Mouse (Mus musculus) forebrain, embryonic 12.5 days (tissue): ENCODE data around the gene Hoxa2. TPM values are rescaled to one million over a fixed set of nuclear protein-coding genes. Genes with fewer than 3 reads are reported as not detected.

Experiments used
- ATAC-seq: fragments of 200-750 bp; cut with Nextera tagmentation; 2 replicates; pipeline ENCODE4 v1.8.0; 2017; ENCODE audit warnings: moderate TSS enrichment; ENCODE audit not compliant: low FRiP score
- H3K27ac ChIP-seq: fragments of 300-500 bp; sonication (generic); 2 replicates; pipeline ENCODE4 v1.5.1; 2016; ENCODE audit warnings: mild to moderate bottlenecking
- H3K27me3 ChIP-seq: fragments of 300-500 bp; sonication (generic); 2 replicates; pipeline ENCODE4 v1.6.1; 2016; ENCODE audit warnings: mild to moderate bottlenecking
- H3K36me3 ChIP-seq: fragments of 300-500 bp; sonication (generic); replicated peaks from 2 replicates; pipeline ENCODE4 v1.6.1; 2016; ENCODE audit warnings: mild to moderate bottlenecking
- H3K4me1 ChIP-seq: fragments of 300-500 bp; sonication (generic); 2 replicates; pipeline ENCODE4 v1.6.1; 2016
- H3K4me2 ChIP-seq: fragments of 300-500 bp; sonication (generic); 2 replicates; pipeline ENCODE4 v1.6.1; 2016; ENCODE audit warnings: mild to moderate bottlenecking, moderate library complexity
- H3K4me3 ChIP-seq: fragments of 300-500 bp; sonication (generic); replicated peaks from 2 replicates; pipeline ENCODE4 v1.5.1; 2016; ENCODE audit warnings: mild to moderate bottlenecking
- H3K9ac ChIP-seq: fragments of 300-500 bp; sonication (generic); 2 replicates; pipeline ENCODE4 v1.6.1; 2016; ENCODE audit warnings: mild to moderate bottlenecking
- H3K9me3 ChIP-seq: fragments of 300-500 bp; sonication (generic); 2 replicates; pipeline ENCODE4 v1.6.1; 2016
- WGBS: fragments of 180-500 bp; shearing (Covaris S2); methylation state at CpG from one replicate; pipeline ENCODE4 v1.1.7; 2016; 5-methylcytosine and 5-hydroxymethylcytosine counted together
- polyA plus RNA-seq: library from polyadenylated mRNA; unstranded; fragments of >200 nt; fragmentation: Nextera tagmentation; extraction: Ambion mirVana; gene quantifications from 2 replicates; pipeline ENCODE4 v1.2.1, GENCODE M21; 2016

The Hoxa2 gene
- polyA plus RNA-seq, 1 experiment from 2014 or later: not detected

- ATAC-seq: no peak
- no peak overlapping the region for H3K4me3 ChIP-seq
- no peak overlapping the region for H3K9ac ChIP-seq
- H3K9me3 ChIP-seq: no peaks in the 10 kb centered on the region
- WGBS: 1% methylated on average over 4 of the region's 4 CpGs
- peaks cover 95% of the 10 kb centered on the region for H3K27me3 ChIP-seq
- no peaks in the 10 kb centered on the region; the same call in 1 of the 2 replicates for H3K4me1 ChIP-seq
- no peak overlapping the region for H3K4me2 ChIP-seq
- no peak overlapping the region for H3K27ac ChIP-seq
- no peaks in the 10 kb centered on the region for H3K36me3 ChIP-seq
These were observed 1.9 kb upstream of the Hoxa2 start for GRCm38 (mm10) chr6:52166431-52167077.

GRCm38 (mm10) chr6:52165441-52166370, 1.1 kb upstream of the Hoxa2 start:
- Histone ChIP-seq H3K4me3 (no peak overlapping the region), H3K27ac (no peak overlapping the region), H3K9me3 (no peaks in the 10 kb centered on the region), H3K36me3 (no peaks in the 10 kb centered on the region), H3K4me1 (no peaks in the 10 kb centered on the region; the same call in 1 of the 2 replicates), H3K4me2 (no peak overlapping the region), H3K27me3 (peaks cover 94% of the 10 kb centered on the region), H3K9ac (no peak overlapping the region)
- under 1% methylated on average over 28 of the region's 28 CpGs for WGBS
- ATAC-seq: no peak

- Histone ChIP-seq H3K27ac (no peak overlapping the region), H3K4me3 (no peak overlapping the region), H3K36me3 (no peaks in the 10 kb centered on the region), H3K27me3 (peaks cover 95% of the 10 kb centered on the region), H3K9ac (no peak overlapping the region), H3K9me3 (no peaks in the 10 kb centered on the region), H3K4me2 (no peak overlapping the region), H3K4me1 (peaks cover 3% of the 10 kb centered on the region)
- under 1% methylated on average over 39 of the region's 39 CpGs for WGBS
- ATAC-seq: no peak
These were observed 493 bp downstream of the Hoxa2 start for GRCm38 (mm10) chr6:52164051-52164625.

- H3K27ac ChIP-seq: no peak overlapping the region
- ATAC-seq: no peak
- H3K4me1 ChIP-seq: peaks cover 9% of the 10 kb centered on the region
- H3K27me3 ChIP-seq: peaks cover 97% of the 10 kb centered on the region
- no peak overlapping the region for H3K4me3 ChIP-seq
- under 1% methylated on average over 17 of the region's 17 CpGs for WGBS
- H3K4me2 ChIP-seq: no peak overlapping the region
- no peaks in the 10 kb centered on the region for H3K36me3 ChIP-seq
- no peaks in the 10 kb centered on the region for H3K9me3 ChIP-seq
- no peak overlapping the region for H3K9ac ChIP-seq
These were observed 1.1 kb downstream of the Hoxa2 start for GRCm38 (mm10) chr6:52163366-52164031.

GRCm38 (mm10) chr6:52162611-52163365, 1.8 kb downstream of the Hoxa2 start:
- Histone ChIP-seq H3K4me2 (no peak overlapping the region), H3K27ac (no peak overlapping the region), H3K27me3 (peaks cover 97% of the 10 kb centered on the region), H3K4me1 (peaks cover 16% of the 10 kb centered on the region), H3K36me3 (no peaks in the 10 kb centered on the region), H3K9me3 (no peaks in the 10 kb centered on the region), H3K4me3 (no peak overlapping the region), H3K9ac (no peak overlapping the region)
- no peak for ATAC-seq
- WGBS: under 1% methylated on average over 14 of the region's 14 CpGs

GRCm38 (mm10) chr6:52162093-52162380, 2.6 kb downstream of the Hoxa2 start:
- Histone ChIP-seq H3K4me1 (peaks cover 16% of the 10 kb centered on the region), H3K4me2 (no peak overlapping the region), H3K4me3 (no peak overlapping the region), H3K9me3 (no peaks in the 10 kb centered on the region), H3K36me3 (no peaks in the 10 kb centered on the region), H3K27ac (no peak overlapping the region), H3K9ac (no peak overlapping the region), H3K27me3 (peaks cover 97% of the 10 kb centered on the region)
- 4% methylated on average over 1 of the region's 1 CpGs for WGBS
- ATAC-seq: no peak

GRCm38 (mm10) chr6:52161336-52162092, 3.1 kb downstream of the Hoxa2 start:
- Histone ChIP-seq H3K27me3 (peaks cover 97% of the 10 kb centered on the region), H3K9ac (no peak overlapping the region), H3K4me3 (no peak overlapping the region), H3K9me3 (no peaks in the 10 kb centered on the region), H3K27ac (no peak overlapping the region), H3K36me3 (no peaks in the 10 kb centered on the region), H3K4me1 (peaks cover 16% of the 10 kb centered on the region), H3K4me2 (no peak overlapping the region)
- no peak for ATAC-seq
- 0% methylated on average over 8 of the region's 8 CpGs for WGBS

GRCm38 (mm10) chr6:52160511-52161335, 3.9 kb downstream of the Hoxa2 start:
- Histone ChIP-seq H3K27me3 (peaks cover 97% of the 10 kb centered on the region), H3K27ac (no peak overlapping the region)
- no peak for ATAC-seq

GRCm38 (mm10) chr6:52159979-52160378, 4.7 kb downstream of the Hoxa2 start:
- Histone ChIP-seq H3K9me3 (no peaks in the 10 kb centered on the region), H3K4me1 (peaks cover 16% of the 10 kb centered on the region), H3K27me3 (peaks cover 97% of the 10 kb centered on the region), H3K36me3 (no peaks in the 10 kb centered on the region), H3K27ac (no peak overlapping the region), H3K4me2 (no peak overlapping the region), H3K4me3 (no peak overlapping the region), H3K9ac (no peak overlapping the region)
- no peak for ATAC-seq
- WGBS: 1% methylated on average over 9 of the region's 9 CpGs

More at GRCm38 (mm10) chr6:52160511-52161335, 3.9 kb downstream of the Hoxa2 start:
- H3K36me3 ChIP-seq: no peaks in the 10 kb centered on the region
- no peaks in the 10 kb centered on the region for H3K9me3 ChIP-seq
- WGBS: under 1% methylated on average over 30 of the region's 30 CpGs
- no peak overlapping the region for H3K4me3 ChIP-seq
- no peak overlapping the region for H3K4me2 ChIP-seq
- no peak overlapping the region for H3K9ac ChIP-seq
- H3K4me1 ChIP-seq: peaks cover 16% of the 10 kb centered on the region

GRCm38 (mm10) chr6:52159164-52159761, 5.4 kb downstream of the Hoxa2 start:
- 0 out of 2 replicates have a peak, but pooled peaks have one; percentile 23 for ATAC-seq
- Histone ChIP-seq H3K9me3 (no peaks in the 10 kb centered on the region), H3K4me3 (peak overlapping the region; percentile 55), H3K27ac (no peak overlapping the region), H3K27me3 (peaks cover 97% of the 10 kb centered on the region), H3K36me3 (no peaks in the 10 kb centered on the region), H3K9ac (no peak overlapping the region), H3K4me1 (peaks cover 16% of the 10 kb centered on the region), H3K4me2 (peak overlapping the region; percentile 99)
- WGBS: 1% methylated on average over 12 of the region's 12 CpGs
